Mouse (Mus musculus): ENCODE data around the gene Gdpd3.

Gdpd3 gene

DNA sequence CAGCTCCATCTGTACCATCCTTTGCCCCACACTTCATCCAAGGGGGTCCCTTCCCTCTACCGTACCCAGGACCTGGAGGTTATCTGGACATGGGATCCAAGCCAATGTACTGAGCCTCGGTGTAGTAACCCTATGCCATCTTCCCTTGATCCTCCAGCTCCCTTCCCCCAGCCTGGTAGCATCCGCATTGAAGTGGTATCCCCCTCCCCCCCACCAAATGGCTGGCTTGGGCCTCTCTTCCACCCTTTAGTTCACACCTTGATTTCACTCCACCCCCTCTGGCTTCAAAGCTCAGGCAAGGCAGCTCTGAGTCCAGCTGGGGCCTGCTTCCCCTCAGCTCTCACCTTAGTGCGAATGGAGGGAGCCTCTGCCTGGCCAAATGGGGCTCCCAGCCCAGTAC is 18.9 kb downstream of the Gdpd3 start:
- DNase-seq (ENCODE audit: low spot score in 2 of 2): no peak

DNA sequence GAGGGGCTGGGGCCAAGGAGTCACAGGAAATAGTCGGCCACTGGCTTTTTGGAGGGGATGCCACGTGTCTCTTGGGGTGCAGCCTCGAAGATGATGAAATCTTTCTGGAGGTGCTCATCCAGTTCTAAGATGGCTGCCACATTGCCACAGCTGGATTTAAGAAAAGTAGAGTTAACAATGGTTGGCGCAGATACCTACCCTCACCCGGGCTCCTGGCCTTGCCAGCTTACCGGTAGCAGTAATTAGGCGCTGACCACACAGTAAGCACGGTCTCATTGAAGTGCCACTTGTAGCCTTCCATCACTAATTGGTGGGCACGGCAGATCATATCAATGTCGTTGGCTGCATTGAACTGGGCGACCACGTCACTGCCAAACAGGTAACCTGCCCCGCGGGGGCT is 20.0 kb downstream of the Gdpd3 start:
- DNase-seq (ENCODE audit: low spot score in 2 of 2): no peak

DNA sequence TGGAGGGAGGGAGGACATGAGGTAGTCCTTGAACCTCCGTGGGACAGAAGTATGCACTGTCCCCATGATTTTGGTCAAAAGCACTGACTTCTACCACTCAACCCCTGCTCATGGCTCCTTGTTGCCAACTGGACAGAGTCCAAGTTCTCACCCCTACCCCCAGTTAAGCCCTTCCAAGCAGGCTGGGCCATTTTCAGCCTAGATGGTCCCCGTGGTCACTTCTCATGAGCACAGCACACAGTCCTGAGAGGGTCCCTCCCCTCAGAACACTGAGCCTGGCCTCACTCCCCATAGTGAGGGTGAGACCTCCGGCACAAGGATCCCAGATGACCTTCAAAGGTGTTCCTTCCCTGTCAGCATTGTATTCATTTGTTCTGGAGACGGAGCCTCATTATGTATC is 23.0 kb downstream of the Gdpd3 start:
- DNase-seq (ENCODE audit: low spot score in 2 of 2): no peak

DNA sequence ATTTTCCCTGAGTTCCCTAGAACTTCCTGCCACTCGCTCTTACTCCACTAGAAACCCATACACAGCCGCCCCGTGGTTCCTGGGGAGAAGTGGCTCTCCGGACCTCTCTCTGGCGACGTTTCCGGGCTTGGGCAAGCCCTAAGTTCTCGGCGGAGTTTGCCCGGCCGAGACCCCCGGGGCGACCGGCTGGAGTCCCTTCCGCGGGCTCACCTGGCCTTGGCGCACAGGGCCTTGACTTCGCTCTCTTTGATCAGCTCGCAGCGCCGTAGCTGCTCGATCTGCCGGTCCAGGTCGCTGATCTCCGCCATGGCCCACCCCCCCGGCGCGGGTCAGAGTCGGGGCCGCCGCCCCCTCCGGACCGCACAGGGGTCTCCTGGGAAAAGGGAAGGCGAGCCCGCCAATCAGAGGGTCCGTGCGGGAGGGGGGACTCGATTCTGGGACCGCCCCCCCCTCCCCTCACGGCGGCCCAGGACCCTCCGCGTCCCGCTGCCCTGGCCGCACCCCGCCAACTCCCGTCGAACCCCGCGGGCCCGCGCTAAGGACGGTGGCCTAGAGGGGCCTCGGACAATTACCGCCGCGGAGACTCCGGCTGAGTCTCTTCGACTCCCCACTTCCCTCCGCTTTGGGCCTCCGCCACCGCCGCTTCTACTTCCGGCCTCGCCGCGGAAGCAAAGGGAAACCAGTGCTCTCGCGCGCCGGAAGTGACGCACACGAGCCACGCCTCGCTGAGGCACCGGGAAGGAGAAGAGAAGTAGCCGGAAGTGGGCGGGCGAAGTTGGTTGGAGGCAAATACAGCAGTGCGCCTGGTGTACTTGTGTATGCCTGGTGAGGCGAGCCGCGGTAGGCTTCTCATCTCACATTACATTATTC is 26.0 kb downstream of the Gdpd3 start, which contains the start of gene Ppp4c:
TSS of gene Ppp4c (minus strand) at position 646 of the 870 bp plus-strand sequence.
- DNase-seq (ENCODE audit: low spot score in 2 of 2): peak; percentile 95 to 97

DNA sequence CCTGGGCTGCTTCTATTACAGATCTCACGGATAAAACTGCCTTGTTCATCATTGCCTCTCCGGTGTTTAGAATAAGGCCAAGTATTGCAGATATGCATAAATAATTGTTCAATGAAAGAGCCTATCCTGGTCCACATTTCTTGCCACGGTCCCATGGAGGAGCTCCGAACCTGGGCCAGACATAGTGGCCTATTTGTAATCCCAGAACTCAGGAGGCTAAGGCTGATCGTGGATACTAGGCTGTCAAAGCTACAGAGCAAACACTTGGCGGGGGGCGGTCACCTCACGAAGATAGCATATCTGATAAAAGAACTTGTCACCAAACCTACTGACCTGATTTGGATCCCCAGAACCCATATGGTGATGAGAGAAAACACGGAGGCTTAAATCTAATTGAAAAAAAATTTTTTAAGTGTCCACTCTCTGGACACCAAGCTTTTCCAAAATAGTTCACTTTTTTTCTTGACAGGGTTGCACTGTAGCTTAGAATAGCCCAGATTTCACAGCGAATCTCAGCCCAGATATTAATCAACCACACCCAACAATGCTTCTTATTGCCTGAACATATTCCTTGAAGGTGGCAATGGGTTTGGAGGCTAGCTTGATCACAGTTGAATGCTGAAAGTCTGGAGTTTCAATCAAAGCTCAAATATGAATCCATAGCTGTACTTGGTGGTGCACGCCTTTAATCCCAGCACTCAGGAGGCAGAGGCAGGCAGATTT is 26.7 kb downstream of the Gdpd3 start:
- DNase-seq (ENCODE audit: low spot score in 2 of 2): no peak

DNA sequence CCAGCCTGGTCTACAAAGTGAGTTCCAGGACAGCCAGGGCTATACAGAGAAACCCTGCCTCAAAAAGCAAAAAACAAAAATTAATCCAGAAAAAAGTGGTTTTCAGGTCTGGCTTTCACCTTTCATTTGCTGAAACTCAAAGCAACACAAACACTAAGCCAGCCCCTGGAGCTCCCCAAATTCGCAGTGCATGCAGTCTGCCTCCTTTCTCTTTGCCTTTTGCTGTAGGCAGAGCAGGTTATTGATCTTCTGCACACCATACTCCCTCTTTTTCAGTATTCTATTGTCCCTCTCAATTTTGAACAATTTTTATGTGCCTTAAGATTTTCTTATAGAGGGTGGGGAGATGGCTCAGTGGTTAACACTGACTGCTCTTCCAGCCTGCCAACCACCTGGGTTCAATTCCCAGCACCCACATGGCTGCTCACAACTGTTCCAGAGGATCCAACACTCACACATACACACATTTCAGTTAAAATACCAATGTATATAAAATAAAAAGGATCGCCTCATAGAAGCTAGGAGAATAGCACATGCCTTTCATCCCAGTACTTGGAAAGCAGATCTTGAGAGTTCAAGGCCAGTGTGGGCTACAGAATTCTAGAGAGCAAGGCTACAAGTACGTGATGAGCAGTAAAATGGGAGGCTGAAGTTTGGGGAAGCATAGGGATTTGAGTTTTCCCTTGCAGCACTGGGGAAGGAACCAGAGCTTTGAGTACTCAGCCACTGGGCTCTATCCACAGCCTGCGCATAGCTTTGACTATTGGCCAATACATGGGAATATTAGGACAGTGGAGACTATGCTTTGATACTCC is 27.5 kb downstream of the Gdpd3 start:
- DNase-seq (ENCODE audit: low spot score in 2 of 2): no peak

DNA sequence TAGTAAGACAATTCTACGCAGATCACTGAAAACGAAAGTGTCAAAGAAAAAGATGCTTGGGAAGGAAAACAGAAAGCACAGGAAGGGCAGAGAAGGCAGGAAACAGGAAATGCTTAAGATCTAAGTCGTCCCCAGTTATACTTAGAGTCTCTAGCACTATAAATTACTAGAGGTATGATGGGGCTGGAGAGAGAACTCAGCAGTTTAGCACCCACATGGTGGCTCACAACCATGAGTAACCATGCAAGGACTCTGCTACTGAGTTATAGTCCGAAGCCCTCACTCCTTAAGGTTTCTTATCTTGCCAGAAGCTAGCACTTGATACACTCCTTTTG is 28.1 kb downstream of the Gdpd3 start:
- no peak for DNase-seq (ENCODE audit: low spot score in 2 of 2)

DNA sequence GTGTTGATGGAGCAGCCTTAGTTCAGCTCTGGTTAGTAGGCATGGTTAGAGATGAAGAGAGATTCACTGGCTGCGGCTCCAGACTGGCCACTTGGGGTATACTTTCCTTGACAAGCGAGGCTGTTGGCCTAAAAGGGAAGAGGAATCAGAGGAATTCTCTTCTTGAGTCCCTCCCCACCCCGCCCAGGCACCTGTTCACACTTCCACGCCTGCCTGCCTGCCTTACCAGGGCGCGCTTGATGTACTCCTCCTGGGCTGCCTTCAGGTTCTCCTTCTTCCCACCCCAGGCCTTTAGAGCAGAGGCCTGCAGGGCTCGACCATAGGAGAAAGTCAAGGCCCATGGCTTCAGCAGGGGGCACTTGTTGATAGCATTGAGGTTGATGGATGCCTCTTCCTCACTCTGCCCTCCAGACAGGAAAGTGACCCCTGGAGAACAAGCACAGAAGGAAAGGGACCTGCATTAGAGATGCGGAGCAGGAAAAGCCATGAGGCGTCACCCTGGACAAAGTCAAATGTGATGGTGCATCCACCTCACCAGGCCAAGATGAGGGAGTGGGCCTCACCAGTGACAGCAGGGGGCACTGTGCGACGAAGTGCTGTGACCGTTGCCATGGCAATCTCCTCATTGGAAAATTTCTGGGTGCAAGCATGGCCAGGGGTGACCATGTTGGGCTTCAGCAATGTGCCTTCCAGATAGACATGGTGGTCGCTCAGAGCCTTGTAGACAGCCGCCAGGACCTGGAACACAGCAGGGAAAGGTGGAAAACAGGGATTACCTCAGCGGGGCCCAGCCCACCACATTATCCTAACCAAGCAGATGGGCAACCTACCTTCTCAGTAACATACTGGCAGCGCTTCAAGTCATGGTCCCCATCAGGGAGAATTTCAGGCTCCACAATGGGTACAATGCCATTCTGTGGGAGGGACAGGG is 29.5 kb downstream of the Gdpd3 start:
- DNase-seq (ENCODE audit: low spot score in 2 of 2): no peak

DNA sequence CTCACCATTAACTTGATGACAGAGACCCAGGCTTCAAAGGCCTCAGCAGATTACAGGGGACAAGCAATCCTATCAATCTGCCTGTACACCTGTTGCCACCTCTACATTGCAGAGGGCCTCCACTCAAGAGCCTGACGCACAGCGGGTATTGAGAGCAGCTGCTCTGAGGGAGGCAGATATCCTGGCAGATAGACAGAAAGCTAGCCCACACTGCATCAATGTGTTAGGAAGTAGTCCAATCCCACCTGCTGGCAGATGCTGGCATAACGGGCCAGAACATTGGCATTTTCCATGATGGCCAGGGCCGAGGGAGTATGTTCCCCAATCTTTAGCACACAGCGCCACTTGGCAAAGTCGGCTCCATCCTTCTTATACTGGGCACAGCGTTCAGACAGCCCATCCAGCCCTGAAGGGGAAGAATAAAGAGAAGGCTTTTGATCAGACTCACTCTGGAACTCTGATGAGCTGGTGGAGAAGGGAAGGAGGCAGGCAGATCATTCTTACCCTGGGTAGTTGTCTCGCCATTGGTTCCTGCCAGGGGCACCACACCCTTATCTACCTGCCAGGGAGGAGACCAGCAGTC is 30.3 kb downstream of the Gdpd3 start:
- peak; percentile 53 to 74 for DNase-seq (ENCODE audit: low spot score in 2 of 2)

DNA sequence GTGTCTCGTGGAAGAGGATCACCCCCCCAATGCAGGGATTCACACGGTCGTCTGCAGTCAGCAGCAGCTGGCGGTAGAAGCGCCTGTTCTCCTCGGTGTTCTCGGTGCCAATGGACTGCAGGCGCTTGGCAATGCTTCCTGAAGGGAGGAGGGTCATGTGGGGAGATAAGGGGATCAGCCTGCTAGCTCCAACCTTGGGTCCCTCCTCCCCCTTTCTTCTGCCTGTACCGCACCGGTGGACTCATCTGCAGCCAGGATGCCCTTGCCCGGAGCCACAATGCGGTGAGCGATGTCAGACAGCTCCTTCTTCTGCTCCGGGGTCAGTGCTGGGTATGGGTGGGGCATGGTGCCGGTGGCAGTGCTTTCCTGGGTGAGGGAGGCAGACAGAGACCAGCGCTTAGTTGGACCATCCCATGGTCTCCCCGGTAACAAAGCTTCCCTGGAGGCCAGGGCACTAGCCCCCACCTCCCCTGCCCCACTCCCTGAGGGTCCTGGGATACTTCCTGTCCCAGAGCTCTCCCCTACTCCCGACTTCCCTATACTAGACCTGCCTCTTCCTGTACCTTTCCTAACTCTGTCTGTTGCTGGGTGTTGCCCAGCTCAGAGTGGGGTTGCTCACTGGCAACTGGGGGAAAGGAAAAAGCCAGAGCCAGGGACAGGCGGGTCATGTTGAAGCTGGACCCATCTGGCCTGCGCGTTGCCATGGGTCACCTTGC is 31.4 kb downstream of the Gdpd3 start, which contains the start of gene Fam57b:
TSS of gene Fam57b (plus strand) at position 258 of the 716 bp plus-strand sequence.
- no peak for DNase-seq (ENCODE audit: low spot score in 2 of 2)

DNA sequence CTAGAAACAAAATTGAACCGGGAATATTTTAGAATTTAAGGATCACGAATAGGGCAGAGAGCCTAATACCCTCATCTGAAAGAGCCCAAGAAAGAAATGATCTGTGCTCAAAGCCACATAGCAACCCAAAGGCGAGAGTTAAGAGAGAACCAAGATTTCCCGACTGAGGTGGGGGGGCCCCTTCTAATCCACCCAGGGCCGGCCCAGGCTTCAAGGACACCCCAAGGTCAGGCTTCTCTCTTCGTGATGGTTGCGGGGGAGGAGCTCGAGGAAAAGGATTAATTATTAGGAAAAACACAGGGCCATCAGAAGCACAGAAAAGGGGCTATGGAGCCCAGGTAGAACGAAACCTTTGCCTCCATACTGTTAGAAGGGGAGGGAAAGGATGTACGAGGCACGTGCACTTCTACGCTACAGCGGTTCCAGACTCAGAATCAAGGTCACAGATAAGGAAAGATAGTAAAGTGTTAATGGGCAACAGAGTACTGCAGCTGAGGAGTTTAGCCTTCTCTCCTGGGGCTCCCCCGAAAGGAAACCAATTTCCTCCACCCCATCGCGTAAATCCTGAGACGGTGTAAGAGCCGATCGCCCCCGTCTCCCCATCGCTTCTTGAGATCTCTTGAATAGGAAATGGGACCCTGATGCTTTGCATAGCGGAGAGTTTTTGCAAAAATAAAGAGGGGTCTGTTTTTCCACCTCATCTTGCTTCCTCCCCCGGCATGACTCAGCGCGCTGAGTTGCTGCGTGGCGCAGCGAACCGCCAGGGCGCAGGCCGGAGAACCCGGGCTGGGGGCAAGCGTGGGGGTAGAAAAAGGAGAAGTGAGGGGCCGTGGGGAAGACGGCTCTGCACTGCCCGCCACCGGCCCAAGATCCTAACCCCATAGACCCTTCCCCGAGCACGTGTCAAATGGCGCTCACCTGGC is 32.3 kb downstream of the Gdpd3 start:
- DNase-seq (ENCODE audit: low spot score in 2 of 2): peak; percentile 62 to 82

DNA sequence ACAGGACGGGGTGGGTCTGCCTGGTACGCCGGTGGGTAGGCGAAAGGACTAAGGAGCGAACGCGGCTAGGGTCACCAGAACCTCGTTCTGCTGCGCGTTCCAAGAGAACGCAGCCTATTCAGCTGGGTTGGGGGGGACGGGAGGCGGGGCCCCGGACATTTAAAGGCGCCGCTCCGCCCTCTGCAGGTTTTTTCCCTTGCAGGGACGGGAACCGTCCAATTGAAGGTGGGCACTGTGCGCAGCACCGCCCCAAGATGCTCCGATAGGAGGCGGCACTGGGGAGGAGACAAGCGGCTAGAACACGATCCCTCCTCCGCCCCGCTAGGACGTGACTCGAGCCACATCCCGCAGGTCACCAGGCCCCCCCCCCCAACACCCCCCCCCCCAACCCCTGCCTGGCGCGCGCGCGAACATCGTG is 32.9 kb downstream of the Gdpd3 start:
- DNase-seq (ENCODE audit: low spot score in 2 of 2): peak; percentile 94 to 95

DNA sequence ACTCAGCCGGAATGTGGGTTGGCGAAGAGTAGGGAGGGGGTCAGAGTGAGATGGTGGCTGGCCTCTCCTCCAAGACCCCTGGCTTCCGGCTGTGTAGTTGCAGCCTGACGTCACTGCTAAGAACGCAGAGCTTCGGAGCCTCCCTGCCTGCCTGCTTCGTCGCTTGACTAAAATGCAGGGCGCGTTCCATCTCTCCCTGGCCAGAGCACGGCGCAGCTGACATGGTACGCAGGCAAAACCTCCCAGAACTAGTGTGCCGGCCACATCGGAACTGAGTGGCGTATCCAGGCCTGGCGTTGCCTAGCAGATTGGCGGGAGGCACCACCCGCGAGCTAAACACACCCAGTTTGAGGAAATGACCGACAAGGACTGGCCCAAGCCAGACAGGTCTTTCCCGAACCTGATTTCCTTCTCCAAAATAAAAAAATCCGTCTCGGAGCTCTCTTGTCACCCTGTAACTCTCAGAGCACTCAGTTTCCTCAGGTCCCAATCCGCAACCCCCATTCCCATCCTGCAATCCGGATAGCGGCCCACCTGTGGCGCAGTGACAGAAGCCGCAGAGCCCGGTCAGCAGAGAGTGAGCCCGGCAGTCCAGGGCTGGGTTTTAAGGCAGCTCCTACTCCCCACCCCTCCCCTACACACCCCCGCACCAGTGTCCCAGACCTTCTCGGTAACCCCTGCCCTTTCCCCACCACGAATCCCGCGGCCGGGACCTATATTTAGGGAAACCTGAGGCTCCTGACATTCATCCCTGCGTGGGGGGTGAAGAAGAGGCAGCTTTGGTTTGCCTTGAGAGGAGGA is 33.5 kb downstream of the Gdpd3 start:
- DNase-seq (ENCODE audit: low spot score in 2 of 2): no peak

DNA sequence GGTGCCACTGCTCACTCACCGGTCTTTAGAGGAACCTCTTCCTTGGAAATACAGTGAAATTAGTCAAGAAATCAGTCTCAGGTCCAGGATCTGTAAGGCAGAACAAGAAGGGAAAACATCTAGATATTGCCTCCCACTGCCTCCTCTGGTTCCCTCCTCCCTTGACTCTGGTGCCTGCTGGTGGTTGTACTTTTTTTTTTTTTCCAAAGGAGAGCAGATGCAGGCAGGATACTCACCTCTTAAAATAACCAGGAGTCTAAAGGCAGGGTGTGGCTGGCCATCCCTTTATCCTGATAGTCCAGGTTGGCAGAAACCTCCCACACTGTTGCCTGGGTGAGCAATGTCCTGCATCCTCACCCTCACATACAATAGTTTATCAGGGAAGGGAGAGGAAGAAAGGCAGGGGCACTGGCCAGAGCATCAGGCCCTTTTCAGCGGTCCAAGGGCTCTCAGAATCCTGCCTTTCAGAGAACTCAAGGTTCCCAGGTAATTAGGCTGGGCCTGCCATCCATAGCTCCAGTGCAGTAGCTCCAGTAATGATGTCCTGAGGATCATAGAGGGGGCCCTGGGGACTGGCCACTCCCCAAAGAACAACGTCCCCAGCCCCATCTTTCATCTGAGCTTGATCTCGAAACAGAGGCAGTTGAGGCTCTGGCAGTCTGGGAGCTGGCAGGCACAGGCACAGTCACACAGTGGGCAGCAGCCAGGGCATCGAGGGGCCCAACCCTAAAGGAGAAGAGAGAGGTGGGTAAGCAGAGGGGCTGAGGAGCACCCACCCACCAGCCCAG is 34.3 kb downstream of the Gdpd3 start:
- no peak for DNase-seq (ENCODE audit: low spot score in 2 of 2)

DNA sequence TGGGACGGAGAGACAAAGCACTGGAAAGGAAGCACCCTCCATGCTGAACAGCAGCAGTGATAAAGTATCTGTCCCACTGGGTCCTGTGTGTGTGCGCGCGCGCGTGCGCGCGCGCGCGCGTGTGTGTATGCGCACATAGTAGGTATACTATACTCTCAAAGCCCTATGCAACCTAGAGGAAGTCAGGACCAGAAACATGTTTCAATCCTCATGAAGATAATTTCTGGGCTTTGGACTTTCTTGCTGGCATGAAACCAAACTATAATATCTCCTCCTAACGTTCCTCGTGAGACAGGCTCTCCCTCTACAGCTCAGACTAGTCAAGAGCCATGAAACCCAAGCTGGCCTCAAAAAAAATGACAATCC is 34.9 kb downstream of the Gdpd3 start:
- DNase-seq (ENCODE audit: low spot score in 2 of 2): no peak

DNA sequence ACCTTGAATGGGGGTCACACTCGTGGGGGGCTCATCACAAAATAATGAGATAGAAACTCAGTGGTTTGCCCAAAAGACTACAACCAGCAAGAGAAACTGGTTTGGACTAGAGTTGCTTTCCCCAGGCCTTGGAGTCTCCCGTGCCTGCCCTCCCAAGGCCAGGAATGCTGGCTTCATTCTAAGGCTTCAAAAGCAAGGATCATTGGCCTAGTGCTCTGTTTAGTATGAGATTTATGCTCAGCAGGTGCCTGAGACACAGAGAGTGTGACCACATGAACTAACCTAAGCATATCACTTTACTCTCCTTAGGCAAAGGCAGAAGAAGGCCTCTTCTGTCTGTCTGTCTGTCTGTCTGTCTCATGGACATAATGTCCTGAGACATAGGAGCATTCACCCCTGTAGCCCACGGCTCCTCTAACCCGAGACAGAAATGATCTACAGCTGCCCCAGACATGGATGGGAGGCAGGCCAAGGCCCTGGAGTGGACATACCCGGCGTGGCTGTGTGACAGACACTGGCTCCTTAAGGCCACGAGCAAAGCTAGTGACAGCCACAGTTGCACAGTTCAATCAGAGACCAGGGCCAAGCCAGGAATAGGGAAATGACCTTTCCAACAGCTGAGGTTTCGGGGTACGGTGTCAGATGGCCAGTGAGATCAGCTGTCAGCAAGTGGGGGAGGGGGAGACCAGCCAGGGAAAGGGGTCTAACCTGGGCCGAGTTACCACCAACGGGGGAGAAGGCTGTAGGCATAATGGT is 36.2 kb downstream of the Gdpd3 start:
- no peak for DNase-seq (ENCODE audit: low spot score in 2 of 2)

DNA sequence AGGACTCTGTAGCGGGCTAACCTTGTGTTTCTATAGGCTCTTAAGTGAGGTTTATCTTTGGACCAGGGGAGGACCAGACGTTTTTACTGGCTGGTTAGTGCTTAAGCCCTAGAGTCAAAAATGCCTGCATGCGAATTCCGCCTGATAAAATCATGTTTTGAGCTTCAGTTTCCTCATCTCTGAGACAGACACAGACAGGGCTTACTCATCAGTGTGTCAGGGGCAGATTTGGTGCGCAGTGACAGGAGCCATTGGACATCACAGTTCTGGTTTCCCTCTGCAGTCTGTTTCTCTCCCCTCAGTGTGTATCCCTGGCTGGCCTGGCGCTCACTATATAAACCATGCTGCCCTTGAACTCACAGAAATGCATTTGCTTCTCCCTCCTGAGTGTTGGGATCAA is 37.0 kb downstream of the Gdpd3 start:
- no peak for DNase-seq (ENCODE audit: low spot score in 2 of 2)
